Mouse (Mus musculus) forebrain, embryonic 12.5 days (tissue): Measurements from ENCODE around the gene Golgb1. TPM values are rescaled to one million over a fixed set of nuclear protein-coding genes. Genes with fewer than 3 reads are reported as not detected.

ENCODE experiments used
- ATAC-seq: fragments of 200-750 bp; cut with Nextera tagmentation; 2 replicates; pipeline ENCODE4 v1.8.0; 2017; ENCODE audit warnings: moderate TSS enrichment; ENCODE audit not compliant: low FRiP score
- H3K27ac ChIP-seq: fragments of 300-500 bp; sonication (generic); 2 replicates; pipeline ENCODE4 v1.5.1; 2016; ENCODE audit warnings: mild to moderate bottlenecking
- H3K27me3 ChIP-seq: fragments of 300-500 bp; sonication (generic); 2 replicates; pipeline ENCODE4 v1.6.1; 2016; ENCODE audit warnings: mild to moderate bottlenecking
- H3K36me3 ChIP-seq: fragments of 300-500 bp; sonication (generic); replicated peaks from 2 replicates; pipeline ENCODE4 v1.6.1; 2016; ENCODE audit warnings: mild to moderate bottlenecking
- H3K4me1 ChIP-seq: fragments of 300-500 bp; sonication (generic); 2 replicates; pipeline ENCODE4 v1.6.1; 2016
- H3K4me2 ChIP-seq: fragments of 300-500 bp; sonication (generic); 2 replicates; pipeline ENCODE4 v1.6.1; 2016; ENCODE audit warnings: mild to moderate bottlenecking, moderate library complexity
- H3K4me3 ChIP-seq: fragments of 300-500 bp; sonication (generic); replicated peaks from 2 replicates; pipeline ENCODE4 v1.5.1; 2016; ENCODE audit warnings: mild to moderate bottlenecking
- H3K9ac ChIP-seq: fragments of 300-500 bp; sonication (generic); 2 replicates; pipeline ENCODE4 v1.6.1; 2016; ENCODE audit warnings: mild to moderate bottlenecking
- H3K9me3 ChIP-seq: fragments of 300-500 bp; sonication (generic); 2 replicates; pipeline ENCODE4 v1.6.1; 2016
- WGBS: fragments of 180-500 bp; shearing (Covaris S2); methylation state at CpG from one replicate; pipeline ENCODE4 v1.1.7; 2016; 5-methylcytosine and 5-hydroxymethylcytosine counted together
- polyA plus RNA-seq: library from polyadenylated mRNA; unstranded; fragments of >200 nt; fragmentation: Nextera tagmentation; extraction: Ambion mirVana; gene quantifications from 2 replicates; pipeline ENCODE4 v1.2.1, GENCODE M21; 2016

Golgb1 gene
- polyA plus RNA-seq, 1 experiment from 2014 or later: 74.7 TPM

- no peaks in the 10 kb centered on the region for H3K9me3 ChIP-seq
- H3K4me1 ChIP-seq: no peaks in the 10 kb centered on the region
- H3K27me3 ChIP-seq: no peaks in the 10 kb centered on the region
- no peaks in the 10 kb centered on the region for H3K36me3 ChIP-seq
- H3K9ac ChIP-seq: no peak overlapping the region
- H3K4me3 ChIP-seq: no peak overlapping the region
- H3K27ac ChIP-seq: no peak overlapping the region
- H3K4me2 ChIP-seq: no peak overlapping the region
- ATAC-seq: no peak
- 29% methylated on average over 4 of the region's 4 CpGs for WGBS
Measured at GRCm38 (mm10) chr16:36951029-36951428, 76.1 kb downstream of the Golgb1 start.

- H3K27me3 ChIP-seq: no peaks in the 10 kb centered on the region
- no peak overlapping the region for H3K9ac ChIP-seq
- H3K27ac ChIP-seq: no peak overlapping the region
- H3K4me1 ChIP-seq: no peaks in the 10 kb centered on the region
- no peak for ATAC-seq
- H3K4me3 ChIP-seq: no peak overlapping the region
- no peak overlapping the region for H3K4me2 ChIP-seq
- no peaks in the 10 kb centered on the region for H3K9me3 ChIP-seq
- WGBS: 41% methylated on average over 11 of the region's 11 CpGs
- no peaks in the 10 kb centered on the region for H3K36me3 ChIP-seq
Measured at GRCm38 (mm10) chr16:36955106-36955505, 80.2 kb downstream of the Golgb1 start.

GRCm38 (mm10) chr16:36963415-36963814 lies 88.5 kb downstream of the Golgb1 start:
- no peak overlapping the region for H3K4me2 ChIP-seq
- no peak overlapping the region for H3K27ac ChIP-seq
- no peak for ATAC-seq
- no peaks in the 10 kb centered on the region for H3K4me1 ChIP-seq
- H3K27me3 ChIP-seq: no peaks in the 10 kb centered on the region
- H3K36me3 ChIP-seq: no peaks in the 10 kb centered on the region
- H3K4me3 ChIP-seq: no peak overlapping the region
- 88% methylated on average over 4 of the region's 4 CpGs for WGBS
- H3K9me3 ChIP-seq: no peaks in the 10 kb centered on the region
- no peak overlapping the region for H3K9ac ChIP-seq

GRCm38 (mm10) chr16:36979127-36979526 lies 104.2 kb downstream of the Golgb1 start:
- Histone ChIP-seq H3K4me1 (no peaks in the 10 kb centered on the region), H3K9ac (no peak overlapping the region), H3K4me3 (no peak overlapping the region), H3K27me3 (no peaks in the 10 kb centered on the region), H3K9me3 (no peaks in the 10 kb centered on the region), H3K36me3 (no peaks in the 10 kb centered on the region), H3K27ac (no peak overlapping the region), H3K4me2 (no peak overlapping the region)
- ATAC-seq: no peak
- 92% methylated on average over 2 of the region's 2 CpGs for WGBS

Other genes starting within 250 kb of the Golgb1 start
- 0.68 and 1.3 TPM in 2 replicates for gene Cd86, start 209.1 kb upstream of the Golgb1 start, polyA plus RNA-seq
- gene Ildr1, start 181.2 kb upstream of the Golgb1 start, polyA plus RNA-seq: 0.51 and 1.0 TPM in 2 replicates
- 4.1 and 4.9 TPM in 2 replicates for gene Slc15a2, start 90.2 kb upstream of the Golgb1 start, polyA plus RNA-seq
- gene Iqcb1, start 46.8 kb upstream of the Golgb1 start, polyA plus RNA-seq: 66.3 TPM in 2 replicates
- 0.59 and 0.98 TPM in 2 replicates for gene Eaf2, start 137 bp upstream of the Golgb1 start, polyA plus RNA-seq
- 1.0 and 1.7 TPM in 2 replicates for gene Hcls1, start 59.8 kb downstream of the Golgb1 start, polyA plus RNA-seq
- gene Fbxo40, start 115.3 kb downstream of the Golgb1 start, polyA plus RNA-seq: 0.22 TPM in 1 of 2 replicates, not detected in the other
- 12.9 and 15.5 TPM in 2 replicates for gene Polq, start 136.6 kb downstream of the Golgb1 start, polyA plus RNA-seq